Mouse (Mus musculus) T-helper 17 cell (primary cell): ENCODE data around the gene Cebpb.

Experiments
- in situ Hi-C, 2 experiments: fragments of 300-600 bp; cut with MboI, MseI; formaldehyde crosslinking; loops; 1 replicate in 1 of 2; 2 replicates in 1 of 2; pipeline ENCODE4 v1.15.1; 2025; ENCODE audit warnings: high pct_unique_total_duplicates in 2 of 2

Gene Cebpb

DNA sequence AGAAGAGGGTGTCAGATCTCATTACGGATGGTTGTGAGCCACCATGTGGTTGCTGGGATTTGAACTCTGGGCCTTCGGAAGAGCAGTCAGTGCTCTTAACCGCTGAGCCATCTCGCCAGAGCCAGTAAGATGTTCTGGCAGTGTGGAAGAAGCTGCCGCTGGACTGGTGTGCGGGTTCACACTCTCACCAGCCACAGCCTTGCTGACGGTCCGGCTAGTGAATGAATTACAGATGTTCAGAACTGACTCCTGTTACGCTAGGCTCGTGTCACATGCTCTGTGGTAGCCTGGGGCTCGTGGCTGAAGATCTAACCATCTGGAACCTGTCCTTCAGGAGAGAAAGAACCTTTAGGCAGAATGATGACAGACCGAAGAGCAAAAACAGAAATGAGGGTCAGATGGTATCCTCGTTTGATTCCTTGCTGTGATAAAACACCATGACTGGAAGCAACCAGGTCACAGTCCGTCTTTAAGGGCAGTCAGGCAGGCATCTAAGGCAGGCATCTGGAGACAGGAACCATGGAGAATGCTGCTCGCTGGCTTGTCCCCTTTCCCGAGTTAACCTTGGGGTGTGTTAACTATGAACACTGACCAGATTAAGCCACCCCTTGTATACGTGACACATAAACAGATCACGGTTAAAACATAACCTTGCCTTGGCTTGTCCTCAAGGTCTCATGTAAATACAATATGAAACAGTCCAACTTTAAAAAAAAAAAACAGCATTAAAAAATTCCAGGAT lies 22.6 kb upstream of the Cebpb start:
- in situ Hi-C loops, result no loop called here

DNA sequence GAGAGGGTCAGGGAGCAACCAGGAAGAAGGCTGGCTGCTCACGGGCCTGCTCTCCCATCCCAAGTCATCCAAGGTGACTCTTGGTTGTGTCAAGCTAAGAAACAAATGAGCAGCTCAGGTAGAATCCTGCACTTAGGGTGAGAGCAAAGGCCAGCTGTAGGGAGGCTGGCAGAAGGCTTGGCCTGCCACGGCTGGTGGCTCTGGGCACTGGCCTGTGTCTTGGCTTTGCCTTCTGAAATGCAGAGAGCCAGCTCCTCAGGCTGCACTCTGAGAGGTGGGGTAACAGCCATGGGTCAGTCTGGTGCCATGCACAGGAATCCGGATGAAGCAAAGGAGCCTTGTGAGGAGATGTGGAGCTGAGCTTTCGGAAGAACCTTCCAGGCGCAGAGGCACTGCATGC lies 20.3 kb upstream of the Cebpb start:
- in situ Hi-C loops, result no loop called here

GRCm38 (mm10) chr2:167669398-167669797 lies 19.3 kb upstream of the Cebpb start:
- in situ Hi-C loops, result no loop called here

DNA sequence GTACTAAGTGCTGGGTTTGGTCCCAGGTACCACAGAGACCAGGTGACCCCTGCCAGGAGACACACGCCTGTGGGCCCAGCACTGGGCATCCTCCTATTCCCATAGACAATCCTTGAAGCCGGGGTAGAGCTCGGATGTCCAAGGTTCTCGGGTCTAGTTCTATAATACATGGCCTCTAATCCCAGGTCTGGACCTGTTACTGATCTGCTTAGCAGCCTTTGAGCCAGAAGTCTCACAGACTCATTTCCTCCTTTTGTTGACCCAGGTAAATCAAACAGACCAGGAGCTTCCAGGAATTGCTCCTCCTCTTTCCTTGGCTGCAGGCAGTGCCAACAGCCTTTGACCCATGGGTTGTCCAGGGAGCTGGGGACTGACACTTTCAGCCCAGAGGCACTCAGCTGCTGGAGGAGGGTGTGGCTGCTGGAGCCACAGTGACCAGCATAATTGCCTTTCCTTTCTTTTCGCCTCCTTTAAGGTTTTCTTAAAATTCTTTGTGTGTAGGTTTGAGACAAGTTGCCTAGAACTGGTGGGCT lies 17.5 kb upstream of the Cebpb start:
- in situ Hi-C loops, result no loop called here

DNA sequence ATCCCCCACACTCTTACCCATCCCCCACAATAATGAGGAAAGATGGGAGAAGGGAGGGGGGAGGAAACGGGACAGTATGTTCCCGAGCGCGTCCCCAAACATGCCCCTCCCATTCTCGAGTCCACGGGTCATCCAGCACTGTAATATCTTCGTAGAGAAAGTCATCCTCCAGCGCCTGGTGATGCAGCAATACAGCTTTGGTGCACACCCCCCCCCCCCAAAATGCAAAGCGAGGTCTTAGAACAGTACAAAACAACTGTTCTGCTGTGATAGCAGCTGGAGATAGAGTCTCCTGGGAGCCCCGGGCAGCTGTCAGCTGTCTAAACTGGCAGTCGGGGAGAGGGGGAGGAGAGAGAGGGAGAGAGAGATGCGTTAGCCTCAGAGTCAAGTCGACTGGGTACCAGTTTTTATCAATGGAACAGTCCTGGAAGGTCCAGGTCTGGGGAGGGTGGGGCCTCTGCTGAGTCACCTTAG lies 16.5 kb upstream of the Cebpb start:
- in situ Hi-C loops, result no loop called here

DNA sequence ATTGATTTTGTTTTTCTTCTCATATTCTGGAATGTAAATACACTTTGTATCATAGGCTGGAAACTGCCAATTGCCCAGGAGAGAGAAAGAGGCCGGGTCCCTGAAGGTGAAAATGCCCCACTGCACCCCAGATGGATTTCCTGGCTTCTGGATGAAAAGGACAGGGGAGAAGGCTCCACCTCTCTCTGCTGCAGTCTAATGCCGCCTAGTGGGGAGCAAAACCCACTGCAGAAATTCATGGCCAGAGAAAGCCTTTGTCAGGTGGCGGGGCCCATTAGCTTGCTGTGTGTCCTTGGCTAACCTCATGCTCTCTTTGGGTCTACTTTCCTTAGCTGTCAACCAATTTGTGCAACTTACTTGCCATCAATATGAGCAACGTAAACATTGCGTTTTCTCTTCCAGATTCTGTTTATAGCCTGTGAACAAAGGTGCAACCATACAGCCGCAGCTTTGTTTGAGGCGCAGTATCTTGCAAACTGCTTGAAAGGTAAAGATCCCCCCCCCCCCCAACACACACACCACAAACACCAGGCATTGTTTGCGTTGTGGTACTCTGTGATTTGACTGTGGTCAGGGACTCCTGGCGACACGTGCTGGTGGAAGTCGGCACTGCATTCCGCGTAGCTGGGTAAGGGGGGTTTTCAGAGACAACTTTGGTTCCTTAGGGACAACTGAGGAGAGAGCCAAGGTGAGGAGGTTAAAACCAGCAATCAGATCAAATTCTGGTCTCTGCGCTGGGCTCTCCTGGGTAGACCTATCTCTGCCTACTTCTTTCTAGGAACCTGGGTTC lies 13.4 kb upstream of the Cebpb start:
- in situ Hi-C loops, result loop anchor here (5.0 kb wide), 2 partner anchors 33 to 143 kb away; no protein-coding TSS in a partner anchor

GRCm38 (mm10) chr2:167678600-167678999 lies 10.1 kb upstream of the Cebpb start:
- in situ Hi-C loops, result loop anchor here (5.0 kb wide), 2 partner anchors 36 to 146 kb away; no protein-coding TSS in a partner anchor

- in situ Hi-C loops, result loop anchor here (5.0 kb wide), 2 partner anchors 38 to 148 kb away; no protein-coding TSS in a partner anchor
Observed at GRCm38 (mm10) chr2:167679902-167680430, 8.7 kb upstream of the Cebpb start.

GRCm38 (mm10) chr2:167680657-167681056 lies 8.1 kb upstream of the Cebpb start:
- in situ Hi-C loops, result no loop called here

- in situ Hi-C loops, result no loop called here
Observed at GRCm38 (mm10) chr2:167683721-167684120, 5.0 kb upstream of the Cebpb start.

DNA sequence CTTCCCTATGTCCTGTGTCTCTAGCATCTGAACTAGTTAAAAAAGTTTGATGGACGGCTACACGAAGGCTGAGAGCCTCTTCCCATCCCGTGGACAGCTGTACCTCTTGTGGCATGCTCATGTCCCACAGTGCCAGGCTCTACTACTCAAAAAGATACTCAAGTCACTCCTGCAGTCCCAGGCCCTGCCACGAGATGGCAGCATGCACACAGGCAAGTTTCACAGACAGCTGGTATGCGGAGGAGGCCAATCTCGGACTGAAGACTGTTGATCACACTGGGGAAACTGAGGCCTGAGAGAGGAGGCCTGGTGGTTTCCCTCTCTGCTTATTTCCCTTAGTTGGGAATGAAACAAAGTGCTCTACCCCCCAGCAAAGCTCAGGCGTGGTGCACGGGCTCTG lies 3.6 kb upstream of the Cebpb start:
- in situ Hi-C loops, result loop anchor here (5.0 kb wide), 3 partner anchors 82 to 212 kb away; no protein-coding TSS in a partner anchor

GRCm38 (mm10) chr2:167685865-167686264 lies 2.9 kb upstream of the Cebpb start:
- in situ Hi-C loops, result loop anchor here (5.0 kb wide), 3 partner anchors 81 to 211 kb away; no protein-coding TSS in a partner anchor

DNA sequence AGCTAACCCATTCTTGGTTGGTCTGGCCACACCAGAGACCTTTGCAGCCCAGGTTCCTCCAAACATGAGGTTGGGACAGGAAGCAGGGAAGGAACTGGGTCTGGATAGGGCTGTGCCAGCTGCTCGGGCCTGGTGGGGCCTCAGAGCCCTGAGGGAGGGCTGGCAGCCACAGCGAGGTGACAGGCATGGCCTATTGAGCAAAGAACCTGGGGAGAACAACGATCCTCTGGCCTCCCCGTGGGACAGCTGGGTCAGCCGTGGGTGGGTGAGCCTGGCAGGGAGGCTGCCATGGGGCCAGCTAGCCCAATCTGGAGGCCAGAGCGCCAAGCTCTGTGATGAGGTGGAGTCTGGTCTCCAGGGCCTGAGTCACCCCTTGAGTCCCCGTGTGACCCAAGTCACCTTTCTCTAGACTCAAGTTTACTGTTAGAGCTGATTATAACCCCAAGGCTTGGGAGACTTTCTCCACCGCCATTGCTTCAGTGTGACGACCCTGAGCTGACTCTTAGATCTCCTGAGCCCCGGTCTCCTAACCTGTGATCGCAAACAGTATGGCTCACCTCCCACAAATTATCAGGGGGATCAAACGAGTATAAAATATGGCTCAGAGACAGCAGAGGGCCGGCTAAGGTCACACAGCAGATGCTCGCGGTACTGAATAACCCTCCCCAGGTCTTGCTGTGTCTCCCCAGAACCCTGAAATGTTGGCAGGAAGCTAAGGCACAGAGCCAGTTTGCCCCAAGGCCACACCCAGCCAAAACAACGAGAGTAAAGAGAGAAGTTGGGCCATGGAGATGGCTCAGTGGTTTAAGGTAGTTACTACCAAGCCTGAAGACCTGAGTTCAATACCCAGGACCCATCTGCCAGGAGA lies 2.1 kb upstream of the Cebpb start:
- in situ Hi-C loops, result loop anchor here (5.0 kb wide), 3 partner anchors 81 to 211 kb away; no protein-coding TSS in a partner anchor

GRCm38 (mm10) chr2:167687250-167687586 lies 1.5 kb upstream of the Cebpb start:
- in situ Hi-C loops, result loop anchor here (5.0 kb wide), 3 partner anchors 80 to 210 kb away; no protein-coding TSS in a partner anchor

DNA sequence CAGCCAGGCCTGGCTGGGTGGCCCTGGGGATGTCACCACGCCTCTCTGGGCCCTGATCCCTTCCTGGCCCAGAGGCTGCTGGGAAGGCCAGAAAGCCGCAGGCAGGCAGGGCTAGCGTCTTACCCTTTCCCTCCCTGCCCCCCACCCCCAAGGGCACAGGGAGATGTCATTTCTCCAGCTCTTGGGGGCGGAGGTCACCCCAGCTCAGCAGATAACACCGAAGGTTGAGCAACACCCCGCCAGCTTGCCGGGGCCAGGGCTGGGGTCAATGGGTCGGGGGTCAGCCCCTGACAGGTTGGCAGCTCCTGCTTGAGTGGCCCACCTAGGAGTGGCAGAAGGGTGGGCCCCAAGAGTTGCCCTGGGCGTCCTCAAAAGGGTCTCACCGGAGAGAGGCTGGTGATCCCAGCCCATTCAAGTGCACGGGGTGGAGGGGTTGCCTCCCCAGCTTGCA lies 1.0 kb upstream of the Cebpb start:
- in situ Hi-C loops, result loop anchor here (5.0 kb wide), 3 partner anchors 80 to 210 kb away; no protein-coding TSS in a partner anchor

- in situ Hi-C loops, result loop anchor here (5.0 kb wide), 3 partner anchors 79 to 209 kb away; no protein-coding TSS in a partner anchor
Observed at GRCm38 (mm10) chr2:167688126-167688497, 603 bp upstream of the Cebpb start.

DNA sequence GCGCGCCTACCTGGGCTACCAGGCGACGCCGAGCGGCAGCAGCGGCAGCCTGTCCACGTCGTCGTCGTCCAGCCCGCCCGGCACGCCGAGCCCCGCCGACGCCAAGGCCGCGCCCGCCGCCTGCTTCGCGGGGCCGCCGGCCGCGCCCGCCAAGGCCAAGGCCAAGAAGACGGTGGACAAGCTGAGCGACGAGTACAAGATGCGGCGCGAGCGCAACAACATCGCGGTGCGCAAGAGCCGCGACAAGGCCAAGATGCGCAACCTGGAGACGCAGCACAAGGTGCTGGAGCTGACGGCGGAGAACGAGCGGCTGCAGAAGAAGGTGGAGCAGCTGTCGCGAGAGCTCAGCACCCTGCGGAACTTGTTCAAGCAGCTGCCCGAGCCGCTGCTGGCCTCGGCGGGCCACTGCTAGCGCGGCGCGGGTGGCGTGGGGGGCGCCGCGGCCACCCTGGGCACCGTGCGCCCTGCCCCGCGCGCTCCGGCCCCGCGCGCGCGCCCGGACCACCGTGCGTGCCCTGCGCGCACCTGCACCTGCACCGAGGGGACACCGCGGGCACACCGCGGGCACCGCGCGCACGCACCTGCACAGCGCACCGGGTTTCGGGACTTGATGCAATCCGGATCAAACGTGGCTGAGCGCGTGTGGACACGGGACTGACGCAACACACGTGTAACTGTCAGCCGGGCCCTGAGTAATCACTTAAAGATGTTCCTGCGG lies 945 bp downstream of the Cebpb start, which contains the start of gene Tmem189:
TSS of gene Tmem189 (minus strand) at position 322 of the 718 bp plus-strand sequence.
- in situ Hi-C loops, result loop anchor here (5.0 kb wide), 3 partner anchors 78 to 208 kb away; no protein-coding TSS in a partner anchor

DNA sequence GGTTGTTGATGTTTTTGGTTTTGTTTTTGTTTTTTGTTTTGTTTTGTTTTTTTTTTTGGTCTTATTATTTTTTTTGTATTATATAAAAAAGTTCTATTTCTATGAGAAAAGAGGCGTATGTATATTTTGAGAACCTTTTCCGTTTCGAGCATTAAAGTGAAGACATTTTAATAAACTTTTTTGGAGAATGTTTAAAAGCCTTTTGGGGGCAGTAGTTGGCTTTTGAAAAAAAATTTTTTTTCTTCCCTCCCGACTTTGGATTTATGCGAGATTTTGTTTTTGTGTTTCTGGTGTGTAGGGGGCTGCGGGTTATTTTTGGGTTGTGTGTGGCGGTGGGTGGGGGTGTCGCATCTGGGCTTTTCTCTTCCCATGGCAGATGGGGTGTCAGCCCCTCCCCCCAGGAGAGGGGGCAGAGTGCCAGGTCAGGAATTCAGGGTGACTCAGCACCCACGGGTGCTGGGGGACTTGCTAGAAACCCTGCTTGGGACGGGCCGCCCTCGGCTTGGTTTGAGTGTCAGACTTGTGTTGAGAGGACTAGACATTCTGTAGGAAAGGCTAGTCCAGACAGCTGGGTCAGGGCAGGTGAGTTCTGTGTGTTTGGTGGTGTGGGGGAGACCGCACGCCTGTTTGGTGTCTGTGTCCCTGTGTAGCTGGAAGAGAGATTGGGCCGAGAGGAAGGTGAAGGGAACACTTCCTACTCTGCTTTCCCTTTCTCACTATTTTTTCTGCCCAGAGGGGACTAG lies 1.7 kb downstream of the Cebpb start:
- in situ Hi-C loops, result no loop called here

GRCm38 (mm10) chr2:167690962-167691311 lies 2.2 kb downstream of the Cebpb start:
- in situ Hi-C loops, result no loop called here
